Mouse (Mus musculus): ENCODE data around the gene Atg16l1.

Atg16l1 gene

DNA sequence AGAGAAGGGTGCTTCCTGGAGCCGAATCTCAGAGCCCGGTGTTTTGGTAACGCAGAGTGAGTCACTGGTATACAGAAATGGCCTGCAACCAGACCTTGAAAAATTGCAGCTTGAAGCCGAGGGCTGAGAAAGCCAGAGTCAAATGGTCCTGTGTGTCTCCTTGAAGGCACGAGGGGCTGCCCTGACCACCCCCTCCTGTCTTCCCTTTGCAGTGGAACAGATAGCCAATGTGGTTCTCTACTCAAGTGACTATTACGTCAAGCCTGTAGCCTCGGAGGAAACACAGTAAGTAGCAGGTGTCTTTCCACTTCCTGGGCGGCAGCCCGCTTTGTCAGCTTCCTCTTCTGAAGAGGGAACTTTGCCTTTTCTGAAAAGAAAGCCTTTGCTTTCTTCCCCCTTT is 72.5 kb downstream of the Atg16l1 start:
- in situ Hi-C loops (cut with MboI, MseI): no loop called here

DNA sequence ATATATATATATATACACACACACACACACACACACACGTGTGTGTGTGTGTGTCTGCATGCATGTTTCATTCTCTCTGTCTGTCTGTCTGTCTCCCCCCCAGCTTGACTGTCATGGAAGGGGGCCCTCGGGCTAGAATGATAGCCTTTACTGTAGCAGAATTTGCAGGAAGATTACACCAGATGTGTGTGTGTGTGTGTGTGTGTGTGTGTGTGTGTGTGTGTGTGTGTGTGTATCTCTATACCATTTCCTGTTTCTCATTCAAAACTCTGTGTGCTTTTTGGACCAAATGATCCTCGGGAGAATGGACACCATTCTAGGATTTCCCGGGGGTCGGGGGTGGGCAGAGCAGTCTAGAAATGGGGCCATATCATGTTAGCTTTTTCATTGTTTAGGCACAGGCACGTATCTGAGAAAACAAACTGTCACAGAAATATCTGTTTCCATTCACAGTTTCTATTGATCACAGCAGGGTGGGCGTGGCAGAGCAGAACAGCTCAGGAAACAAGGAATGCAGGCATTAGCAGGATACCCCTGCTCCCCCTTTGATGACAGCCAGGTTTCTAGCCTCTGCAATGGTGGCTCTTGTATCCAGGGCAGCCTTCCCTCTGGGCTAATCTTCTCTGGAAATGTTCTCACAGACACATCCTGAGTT is 73.4 kb downstream of the Atg16l1 start:
- in situ Hi-C loops (cut with MboI, MseI): no loop called here

DNA sequence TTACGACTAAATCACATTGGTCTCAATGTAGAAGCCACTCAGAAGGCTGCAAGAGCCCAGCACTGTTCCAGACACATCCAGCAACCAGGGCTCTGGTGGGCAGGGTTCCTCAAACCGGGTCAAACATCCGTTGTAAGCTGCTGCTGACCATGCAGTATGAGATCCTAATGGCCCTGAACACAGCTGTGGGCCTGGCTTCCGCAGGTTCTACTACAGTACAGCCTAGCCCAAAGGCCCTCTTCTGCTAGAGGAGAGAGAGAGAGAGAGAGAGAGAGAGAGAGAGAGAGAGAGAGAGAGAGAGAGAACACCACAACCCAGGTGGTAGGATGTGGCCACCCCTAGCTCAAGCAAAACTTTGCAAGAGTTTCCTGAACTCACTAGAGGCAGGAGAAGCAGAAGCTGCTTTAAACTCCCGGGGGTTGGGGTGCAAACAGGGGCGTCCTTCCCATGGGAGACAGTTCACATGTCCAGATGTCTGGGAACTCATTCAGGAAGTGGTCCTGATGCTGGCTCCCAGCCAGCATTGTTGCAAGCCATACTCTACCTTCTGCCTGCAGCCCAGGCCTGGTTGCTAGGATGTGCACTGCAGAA is 74.0 kb downstream of the Atg16l1 start:
- in situ Hi-C loops (cut with MboI, MseI): no loop called here

DNA sequence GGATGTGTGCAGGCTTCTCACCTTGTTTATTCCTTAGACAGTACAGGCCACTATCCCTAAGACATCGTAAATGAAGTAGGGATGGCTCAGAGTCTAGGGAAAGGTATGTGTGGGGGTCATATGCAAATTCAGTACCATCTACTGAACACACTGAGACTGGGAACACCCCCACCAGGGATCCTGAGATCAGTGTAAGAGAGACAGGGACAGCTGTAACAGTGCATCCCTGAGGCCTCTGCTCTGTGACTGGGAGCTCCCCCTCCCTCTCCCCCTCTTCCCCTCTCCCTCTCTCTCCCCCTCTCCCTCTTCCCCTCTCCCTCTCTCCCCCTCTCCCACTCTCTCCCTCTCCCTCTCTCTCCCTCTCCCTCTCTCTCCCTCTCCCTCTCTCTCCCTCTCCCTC is 80.8 kb downstream of the Atg16l1 start:
- in situ Hi-C loops (cut with MboI, MseI): no loop called here

DNA sequence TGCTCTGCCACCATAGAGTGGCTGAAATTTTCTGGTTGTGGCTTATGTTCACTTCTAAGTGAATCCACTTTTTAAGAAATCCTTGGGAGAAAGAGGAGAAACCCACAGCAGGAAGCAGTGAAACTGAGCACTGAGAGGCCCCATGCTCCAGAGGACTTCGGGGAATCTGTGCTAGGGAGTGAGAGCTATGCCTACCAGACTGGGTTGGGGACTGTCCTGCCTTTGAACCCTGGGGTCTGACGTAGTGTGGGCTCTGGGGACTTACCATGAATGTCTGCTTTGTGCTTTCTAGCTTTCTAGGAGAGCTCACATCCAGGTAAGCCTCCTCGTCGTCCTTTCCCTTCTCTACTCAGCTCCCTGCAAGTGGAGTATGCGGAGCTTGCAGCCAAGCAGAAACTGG is 81.3 kb downstream of the Atg16l1 start:
- in situ Hi-C loops (cut with MboI, MseI): no loop called here

DNA sequence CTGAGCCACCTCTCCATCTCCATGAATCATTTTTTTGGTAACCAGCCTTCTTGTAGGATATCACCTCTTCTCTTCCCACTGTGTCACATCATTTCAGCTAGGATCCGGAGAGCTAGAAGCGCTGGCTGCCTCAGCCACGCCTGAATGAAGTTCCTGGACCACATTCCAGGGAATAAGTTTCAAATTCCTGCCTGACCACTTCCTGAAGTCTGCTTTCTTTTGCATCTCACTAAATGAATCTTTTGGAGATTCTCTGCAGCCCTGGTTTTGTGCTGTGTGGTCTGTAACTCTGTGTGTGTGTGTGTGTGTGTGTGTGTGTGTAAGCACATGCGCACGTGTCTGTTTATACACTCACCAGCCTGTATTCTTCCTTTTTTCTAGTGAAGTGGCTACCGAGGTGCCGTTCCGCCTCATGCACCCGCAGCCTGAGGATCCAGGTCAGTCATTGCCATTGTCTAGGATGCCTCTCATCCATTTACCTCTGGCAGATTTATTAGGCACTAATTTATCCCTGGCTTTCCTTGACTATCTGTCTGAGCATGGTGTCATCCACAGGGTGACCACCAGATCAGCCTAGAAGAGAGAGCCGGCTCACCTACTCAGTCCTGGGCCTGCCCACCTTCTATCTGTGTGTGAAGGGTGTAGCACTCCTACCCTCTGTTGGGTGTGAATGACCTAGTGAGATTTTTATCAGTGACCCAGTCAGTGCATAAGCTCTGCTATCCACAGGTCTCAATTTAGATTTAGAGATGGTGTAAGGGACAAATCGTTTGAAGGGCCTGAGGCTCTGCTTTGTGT is 84.9 kb downstream of the Atg16l1 start:
- in situ Hi-C loops (cut with MboI, MseI): no loop called here

Data from T-helper 17 cell (primary cell).